Mouse (Mus musculus) adrenal gland, adult 2 months (tissue): ENCODE measurements around the gene Tmem62. TPM values are rescaled to one million over a fixed set of nuclear protein-coding genes. Genes with fewer than 3 reads are reported as not detected.
"Not testable (repeated sequence)": the region's sequence is repeated elsewhere in the genome, so short reads cannot be mapped to it uniquely, and the experiment has no call there.

Source experiments
- DNase-seq: peaks from one replicate; pipeline ENCODE4 v3.0.0; 2021
- long read RNA-seq: library from polyadenylated mRNA; stranded (forward); transcript quantifications from one replicate; pipeline ENCODE4 v2.0.0, GENCODE M21; 2021
- polyA plus RNA-seq: library from polyadenylated mRNA; depleted of rRNA; stranded (reverse); fragments of >200 nt; gene quantifications from 2 replicates; pipeline ENCODE4 v1.2.3, GENCODE M21; 2012; rRNA removed
- total RNA-seq, 2 experiments: library from RNA; stranded (reverse); gene quantifications; 2 replicates each; pipeline ENCODE4 v1.2.3; 2021

Tmem62 gene
- 10 to 100 TPM; 11.9 to 28.5 TPM for total RNA-seq
- 9.2 and 13.4 TPM in 2 replicates for polyA plus RNA-seq
- long read RNA-seq, transcript Tmem62-201 (14 exons, 2,921 nt), result major isoform, 6 of 7 reads
- long read RNA-seq, partial matches to known transcripts, result 0 of 7 reads
- long read RNA-seq, other reads (novel, unspliced or antisense), result 1 of 7 reads

GRCm38 (mm10) chr2:120976990-120977925 lies at the start of gene Tmem62:
Gene Tmem62 (plus strand): TSS chr2:120977017.
- peak; percentile 89 for DNase-seq

DNA sequence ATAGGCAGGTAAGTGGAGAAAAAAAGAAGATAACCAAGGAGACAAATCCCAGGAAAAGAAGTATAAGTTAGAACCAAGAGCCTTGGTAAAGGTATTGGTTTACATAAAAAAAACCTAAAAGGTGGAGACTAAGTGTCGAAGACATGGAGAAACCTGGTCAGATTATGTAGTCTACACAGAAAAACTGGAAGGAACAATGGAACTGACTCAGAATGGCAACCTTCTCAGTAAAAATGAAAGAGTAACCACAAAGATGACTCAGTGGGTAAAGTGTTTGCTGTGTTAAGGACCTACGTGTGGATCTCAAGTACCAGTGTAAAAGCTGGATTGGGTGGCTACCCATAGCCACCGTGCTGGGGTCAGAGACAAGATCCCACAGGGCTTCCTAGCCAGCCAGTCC lies 43.8 kb upstream of the Tmem62 start:
- no peak for DNase-seq

GRCm38 (mm10) chr2:120951208-120951607 lies 25.6 kb upstream of the Tmem62 start:
- no peak for DNase-seq

DNA sequence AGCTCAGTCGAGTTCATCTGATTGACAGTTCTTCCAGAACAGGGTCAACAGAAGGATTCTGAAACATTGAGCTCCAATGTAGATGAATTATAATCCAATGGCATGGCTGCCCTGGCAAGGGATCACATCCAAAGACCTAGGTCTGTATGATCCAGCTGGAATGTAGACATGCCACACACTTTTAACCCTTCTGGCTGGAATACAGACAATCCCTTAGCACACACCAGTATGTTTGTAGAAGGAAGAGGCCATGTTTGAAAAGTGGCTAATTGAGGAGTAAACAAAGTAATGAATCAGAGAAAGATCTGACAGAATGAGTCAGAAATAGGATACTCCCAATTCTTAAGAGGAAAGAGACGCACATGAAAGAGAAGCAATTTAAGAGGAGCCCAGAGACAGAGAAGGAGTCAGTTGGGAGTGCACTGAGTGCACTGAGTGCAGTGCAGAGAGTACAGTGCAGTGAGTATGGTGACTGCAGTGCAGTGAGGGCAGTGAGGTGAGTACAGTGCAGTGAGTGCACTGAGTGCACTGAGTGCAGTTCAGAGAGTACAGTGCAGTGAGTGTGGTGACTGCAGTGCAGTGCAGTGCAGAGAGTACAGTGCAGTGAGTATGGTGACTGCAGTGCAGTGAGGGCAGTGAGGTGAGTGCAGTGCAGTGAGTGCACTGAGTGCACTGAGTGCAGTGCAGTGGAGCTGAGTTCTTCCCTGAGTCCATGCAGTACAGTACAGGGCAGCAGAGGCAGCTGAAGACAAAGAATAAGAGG lies 24.5 kb upstream of the Tmem62 start:
- DNase-seq, result no peak

DNA sequence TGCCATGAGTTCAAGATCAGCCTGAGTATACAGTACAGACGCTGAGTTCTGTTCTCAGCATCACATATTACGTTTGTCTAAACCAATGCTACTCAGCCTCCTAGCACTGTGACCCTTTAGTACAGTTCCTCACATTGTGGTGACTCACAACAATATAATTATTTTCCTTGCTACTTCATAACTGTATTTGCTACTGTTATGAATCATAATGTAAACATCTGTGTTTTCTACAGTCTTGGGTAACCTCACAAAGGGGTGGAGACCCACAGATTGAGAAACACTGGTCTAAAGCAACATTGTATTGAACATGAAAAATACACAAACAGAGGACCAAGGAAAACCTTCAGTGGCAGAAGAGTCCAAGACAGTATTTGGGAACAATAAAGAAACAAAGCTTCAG lies 17.5 kb upstream of the Tmem62 start:
- no peak for DNase-seq

- no peak for DNase-seq
These were observed 17.0 kb upstream of the Tmem62 start for GRCm38 (mm10) chr2:120959827-120960226.

DNA sequence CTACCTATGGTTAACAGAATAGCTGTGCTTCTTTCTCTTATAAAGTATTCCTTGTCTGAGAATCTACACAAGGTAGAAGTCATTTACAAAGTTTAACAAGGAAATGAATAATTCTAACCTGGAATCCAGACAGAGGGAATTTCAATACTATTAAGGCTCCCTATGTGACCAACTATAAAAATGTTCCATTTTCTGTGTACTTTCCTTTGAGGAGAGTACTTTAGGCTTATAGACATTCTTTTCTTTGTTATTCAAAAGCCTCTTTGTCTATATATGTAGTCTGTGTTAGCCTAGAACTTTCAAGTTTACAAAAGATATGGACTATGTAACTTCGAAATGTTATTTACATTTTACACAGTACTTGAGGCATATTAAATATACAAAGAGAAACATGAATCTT lies 16.6 kb upstream of the Tmem62 start:
- DNase-seq, result no peak

- DNase-seq, result no peak
These were observed 13.7 kb upstream of the Tmem62 start for GRCm38 (mm10) chr2:120963110-120963509.

GRCm38 (mm10) chr2:120965486-120965885 lies 11.3 kb upstream of the Tmem62 start:
- no peak for DNase-seq

DNA sequence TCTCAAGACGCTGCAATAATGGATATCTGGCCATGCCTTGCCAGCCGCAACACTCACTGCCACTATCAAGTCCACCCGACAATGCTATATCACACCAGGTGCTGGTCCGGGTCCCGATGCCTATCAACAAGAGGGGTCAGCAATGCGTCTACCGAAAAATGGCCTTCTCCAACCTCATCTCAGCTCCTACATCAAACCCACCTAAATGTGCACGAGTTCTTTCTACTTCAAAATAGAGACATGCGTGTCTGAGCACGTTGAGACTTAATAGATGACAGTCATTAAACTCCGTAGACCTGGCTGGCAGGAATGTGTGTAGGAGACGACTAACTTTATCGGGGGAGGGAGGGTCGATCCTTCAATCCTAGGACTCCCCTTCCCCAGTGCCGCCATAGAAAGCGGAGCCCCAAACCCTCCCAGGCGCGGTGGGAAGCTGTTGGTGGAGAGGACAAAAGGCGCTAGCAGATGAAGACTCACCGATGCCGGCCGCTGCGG lies 6.7 kb upstream of the Tmem62 start:
- DNase-seq, result no peak

GRCm38 (mm10) chr2:120970559-120971080 lies 6.2 kb upstream of the Tmem62 start, which contains the start of gene Ubr1:
Gene Ubr1 (minus strand): TSS chr2:120970715.
- peak; percentile 91 for DNase-seq

DNA sequence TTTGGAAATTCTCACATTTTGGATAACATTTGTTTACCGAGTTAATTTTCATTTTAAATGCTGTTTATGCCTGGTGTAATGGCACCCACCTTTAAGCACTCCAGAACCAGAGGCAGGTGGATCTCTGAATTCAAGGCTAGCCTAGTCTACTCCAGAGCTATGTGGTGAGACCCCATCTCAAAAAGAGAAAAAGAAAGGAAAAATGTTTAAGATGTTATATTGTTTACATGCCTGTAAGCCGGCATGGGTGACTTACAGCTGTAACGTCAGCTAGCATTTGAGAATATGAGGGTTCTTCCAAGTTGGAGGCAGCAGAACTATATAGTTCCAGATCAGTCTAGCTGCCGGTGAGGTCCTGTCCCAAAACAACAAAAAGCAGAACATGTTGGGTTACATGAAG lies 5.1 kb upstream of the Tmem62 start:
- DNase-seq, result no peak

- DNase-seq, result not testable (repeated sequence)
These were observed 4.6 kb upstream of the Tmem62 start for GRCm38 (mm10) chr2:120972257-120972656.

- DNase-seq, result no peak
These were observed 3.9 kb upstream of the Tmem62 start for GRCm38 (mm10) chr2:120972964-120973363.

DNA sequence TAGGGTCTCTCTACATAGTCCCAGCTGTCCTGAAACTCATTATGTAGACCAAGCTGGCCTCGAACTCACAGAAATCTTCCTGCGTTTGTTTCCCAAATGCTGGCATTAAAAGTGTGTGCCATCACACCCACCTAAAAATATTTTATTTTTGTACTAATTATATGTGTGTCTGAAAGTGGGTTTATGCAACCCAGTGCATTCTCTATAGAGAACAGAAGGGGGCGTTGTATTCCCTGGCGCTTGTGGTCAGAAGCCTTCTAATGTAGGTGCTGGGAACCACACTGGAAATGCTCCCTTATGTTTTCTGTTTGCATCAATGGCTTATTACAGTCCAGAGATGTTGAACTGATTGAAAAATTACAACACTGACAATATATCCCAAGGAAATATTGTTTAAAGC lies 509 bp upstream of the Tmem62 start:
- DNase-seq, result no peak

DNA sequence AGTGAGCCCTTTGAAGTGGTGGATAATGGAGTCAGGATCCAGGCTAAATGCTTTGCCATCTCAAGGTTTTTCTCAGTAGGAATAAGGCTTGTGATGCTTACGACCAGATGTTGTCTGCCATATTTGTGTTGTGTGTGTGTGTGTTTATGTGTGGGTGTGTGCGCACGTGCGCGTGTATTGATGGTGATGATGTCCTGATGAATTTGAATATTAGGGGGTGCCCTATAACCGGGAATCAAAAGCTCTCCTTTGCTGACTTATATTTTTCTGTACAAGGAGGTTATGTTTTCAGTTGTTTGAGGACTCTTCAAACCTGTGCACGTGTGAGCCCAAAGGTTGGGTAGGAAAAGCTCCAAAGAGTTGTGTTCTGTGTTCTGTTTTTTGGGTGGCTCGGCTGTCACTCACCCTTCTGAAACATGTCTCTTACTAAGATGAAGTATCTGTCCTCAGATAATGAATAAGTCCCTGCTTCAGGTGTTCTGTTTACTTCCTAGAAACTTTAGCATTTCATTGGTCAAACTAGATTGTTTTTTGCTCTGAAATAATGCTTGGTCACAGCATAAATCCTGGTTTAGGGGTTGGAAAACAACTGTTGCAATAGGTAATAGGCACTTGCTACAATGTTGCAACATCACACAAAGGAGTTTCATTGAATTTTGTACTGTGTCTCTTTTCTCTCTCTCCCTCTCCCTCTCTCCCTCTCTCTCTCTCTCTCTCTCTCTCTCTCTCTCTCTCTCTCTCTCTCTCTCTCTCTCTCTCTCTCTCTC lies 1.3 kb downstream of the Tmem62 start:
- no peak for DNase-seq

DNA sequence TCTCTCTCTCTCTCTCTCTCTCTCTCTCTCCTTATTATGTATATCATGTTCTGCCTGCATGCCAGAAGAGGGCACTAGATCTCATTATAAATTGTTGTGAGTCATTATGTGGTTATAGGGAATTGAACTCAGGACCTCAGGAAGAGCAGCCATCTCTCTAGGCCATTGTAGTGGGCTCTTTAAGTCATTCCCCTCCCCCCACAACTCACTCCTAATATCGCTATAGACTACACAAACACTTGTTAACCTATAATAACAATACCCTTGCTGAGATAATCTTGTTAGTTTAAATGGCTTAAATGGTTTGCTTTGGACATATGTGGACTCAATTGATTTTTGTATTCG lies 1.8 kb downstream of the Tmem62 start:
- no peak for DNase-seq

DNA sequence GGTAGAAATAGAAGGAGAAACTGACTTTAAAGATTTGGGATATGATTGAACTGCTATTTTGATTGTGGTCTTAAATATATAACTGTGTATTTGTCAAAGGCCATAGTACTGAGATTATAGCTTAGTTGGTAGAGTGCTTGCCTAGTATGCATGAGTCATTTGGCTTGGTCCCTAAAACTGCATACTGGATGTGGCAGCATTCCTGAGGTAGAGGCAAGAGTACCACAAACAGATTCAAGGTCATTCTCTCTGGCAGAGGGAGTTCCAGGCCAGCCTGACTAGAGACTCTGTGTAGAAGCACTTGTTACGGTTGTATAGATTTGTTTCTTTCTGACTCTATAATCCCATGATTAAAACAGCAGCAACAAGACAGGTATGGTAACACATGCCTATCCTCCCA lies 3.0 kb downstream of the Tmem62 start:
- peak; percentile 52 for DNase-seq

- DNase-seq, result no peak
These were observed 4.0 kb downstream of the Tmem62 start for GRCm38 (mm10) chr2:120980861-120981260.

DNA sequence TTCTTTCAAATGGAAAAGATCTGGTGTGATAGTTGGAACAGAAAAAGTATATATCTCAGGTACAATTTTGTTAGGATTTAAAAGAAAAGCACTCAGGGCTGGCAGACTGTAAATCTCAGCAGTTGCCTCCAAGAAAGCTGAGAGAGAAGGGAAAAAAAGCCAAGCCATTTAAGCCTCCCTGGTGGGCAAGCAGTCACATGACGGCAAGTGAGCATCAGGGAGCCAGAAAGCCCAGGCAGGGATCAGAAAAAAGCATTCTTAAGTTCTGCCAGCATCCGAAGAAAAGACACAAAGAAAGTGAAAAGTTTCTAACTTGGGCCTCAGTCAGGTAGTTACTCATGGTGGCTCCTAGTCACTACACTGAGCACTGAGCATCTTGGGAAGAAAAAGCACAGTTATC lies 6.8 kb downstream of the Tmem62 start:
- no peak for DNase-seq

DNA sequence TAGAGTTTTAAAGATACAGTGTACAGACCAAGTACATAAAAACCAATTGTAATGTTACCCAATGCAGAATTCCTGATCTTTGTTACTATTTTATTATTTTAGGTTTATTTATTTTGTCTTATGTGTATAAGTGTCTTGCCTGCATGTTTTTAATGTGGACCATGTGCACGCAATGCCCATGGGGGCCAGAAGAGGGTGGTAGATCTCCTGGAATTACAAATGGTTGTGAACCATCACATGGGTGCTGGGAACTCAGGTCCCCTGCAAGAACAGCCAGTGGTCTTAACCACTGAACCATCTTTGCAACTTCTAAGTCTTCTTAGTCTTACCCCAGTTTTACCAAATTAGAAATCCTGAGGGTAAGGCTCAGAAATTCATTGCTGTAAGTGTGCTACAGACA lies 8.4 kb downstream of the Tmem62 start:
- DNase-seq, result no peak

DNA sequence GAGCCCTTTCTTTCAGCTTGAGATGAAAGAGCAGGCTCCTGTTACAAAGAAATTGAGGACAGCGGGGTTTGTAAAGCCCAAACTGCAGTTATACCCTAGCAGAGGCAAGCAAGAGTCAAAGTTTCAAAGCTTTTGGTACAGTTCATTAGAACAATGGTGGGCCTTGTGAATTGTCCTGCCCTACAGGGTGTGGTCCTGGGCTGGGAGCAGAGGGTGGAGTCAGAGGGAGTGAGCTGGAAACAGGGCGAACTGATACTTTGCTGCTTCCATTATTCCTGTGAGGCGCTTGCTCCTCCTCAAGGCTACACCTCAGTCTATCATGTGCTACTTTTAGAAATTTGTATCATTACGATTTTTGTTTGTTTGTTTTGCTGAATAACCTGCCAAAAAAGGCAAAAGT lies 14.4 kb downstream of the Tmem62 start:
- no peak for DNase-seq
